Mouse (Mus musculus): ENCODE measurements around the gene Ins2.

The Ins2 gene

GRCm38 (mm10) chr7:142663931-142664421 is 79.2 kb downstream of the Ins2 start:
- DNase-seq, result no peak

GRCm38 (mm10) chr7:142663151-142663550 is 80.0 kb downstream of the Ins2 start:
- no peak for DNase-seq

GRCm38 (mm10) chr7:142661811-142662210 is 81.4 kb downstream of the Ins2 start:
- no peak for DNase-seq

- no peak for DNase-seq
These were observed 82.1 kb downstream of the Ins2 start for GRCm38 (mm10) chr7:142661046-142661445.

GRCm38 (mm10) chr7:142660651-142660945 is 82.6 kb downstream of the Ins2 start:
- no peak for DNase-seq

- no peak for DNase-seq
These were observed 83.2 kb downstream of the Ins2 start for GRCm38 (mm10) chr7:142659767-142660650.

GRCm38 (mm10) chr7:142659181-142659681 is 84.0 kb downstream of the Ins2 start:
- DNase-seq, result no peak

- no peak for DNase-seq
These were observed 84.5 kb downstream of the Ins2 start for GRCm38 (mm10) chr7:142658681-142659180.

GRCm38 (mm10) chr7:142657821-142658614 is 85.2 kb downstream of the Ins2 start:
- no peak for DNase-seq

- DNase-seq, result no peak
These were observed 85.8 kb downstream of the Ins2 start for GRCm38 (mm10) chr7:142657341-142657791.

- no peak for DNase-seq
These were observed 87.1 kb downstream of the Ins2 start for GRCm38 (mm10) chr7:142656055-142656454.

- no peak for DNase-seq
These were observed 87.5 kb downstream of the Ins2 start for GRCm38 (mm10) chr7:142655633-142656032.

GRCm38 (mm10) chr7:142653726-142654125 is 89.5 kb downstream of the Ins2 start:
- DNase-seq, result no peak

GRCm38 (mm10) chr7:142646676-142647075 is 96.5 kb downstream of the Ins2 start:
- no peak for DNase-seq

- no peak for DNase-seq
These were observed 98.1 kb downstream of the Ins2 start for GRCm38 (mm10) chr7:142645045-142645444.

- no peak for DNase-seq
These were observed 107.0 kb downstream of the Ins2 start for GRCm38 (mm10) chr7:142636178-142636577.

- no peak for DNase-seq
These were observed 112.5 kb downstream of the Ins2 start for GRCm38 (mm10) chr7:142630691-142631090.

- no peak for DNase-seq
These were observed 113.4 kb downstream of the Ins2 start for GRCm38 (mm10) chr7:142629806-142630205.

Measured in kidney, adult 18-20 months (tissue).